Mouse (Mus musculus) CH12F3 (cell line): ENCODE data around the gene Rbp7.
"Not testable (repeated sequence)": the region's sequence is repeated elsewhere in the genome, so short reads cannot be mapped to it uniquely, and the experiment has no call there.

Experiments
- in situ Hi-C: fragments of 300-500 bp; cut with MboI; formaldehyde crosslinking; loops from 2 replicates; pipeline ENCODE4 v1.14.3; 2020; ENCODE audit warnings: low sequenced_read_pairs

Rbp7 gene

GRCm38 (mm10) chr4:149457831-149458430, 3.2 kb upstream of the Rbp7 start:
- in situ Hi-C loops = no loop called here

GRCm38 (mm10) chr4:149457163-149457562, 2.4 kb upstream of the Rbp7 start:
- in situ Hi-C loops = not testable (repeated sequence)

DNA sequence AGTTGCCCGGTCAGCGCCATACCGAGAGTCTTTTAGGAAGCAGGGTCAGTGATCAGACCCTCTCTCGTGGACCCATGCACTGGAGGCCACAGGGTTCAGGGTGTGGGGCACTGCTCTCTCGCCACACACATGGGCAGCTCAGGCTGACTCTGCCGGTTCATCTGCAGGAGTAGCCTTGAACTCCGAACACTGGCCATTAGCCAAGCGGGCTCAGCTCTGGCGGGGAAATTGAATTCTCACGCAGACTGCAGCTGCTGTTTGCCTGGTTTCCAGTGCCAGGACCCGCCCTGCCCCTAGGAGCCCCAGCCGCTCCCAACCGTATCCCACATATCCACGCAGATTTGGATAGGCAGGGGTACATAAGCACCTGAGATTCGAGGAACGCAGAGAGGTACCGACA, 515 bp downstream of the Rbp7 start:
- in situ Hi-C loops = no loop called here

DNA sequence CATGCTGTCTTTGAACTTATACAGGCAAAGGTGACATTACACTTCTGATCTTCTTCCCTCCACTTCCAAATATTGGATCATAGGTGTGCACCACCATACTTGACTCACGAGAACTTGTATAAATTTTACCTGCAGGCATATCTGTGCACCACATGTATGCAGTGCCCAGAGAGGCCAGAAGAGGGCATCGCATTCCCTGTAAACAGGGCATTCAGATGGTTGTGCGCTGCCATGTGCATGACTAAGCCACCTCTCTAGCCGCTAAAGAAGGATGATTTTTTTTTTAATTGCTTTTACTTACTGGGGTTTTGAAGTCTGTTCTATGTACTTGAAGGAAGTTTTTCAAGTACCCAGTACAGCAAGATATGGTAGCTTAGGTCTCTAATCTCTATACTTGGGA, 1.1 kb downstream of the Rbp7 start:
- in situ Hi-C loops = no loop called here

DNA sequence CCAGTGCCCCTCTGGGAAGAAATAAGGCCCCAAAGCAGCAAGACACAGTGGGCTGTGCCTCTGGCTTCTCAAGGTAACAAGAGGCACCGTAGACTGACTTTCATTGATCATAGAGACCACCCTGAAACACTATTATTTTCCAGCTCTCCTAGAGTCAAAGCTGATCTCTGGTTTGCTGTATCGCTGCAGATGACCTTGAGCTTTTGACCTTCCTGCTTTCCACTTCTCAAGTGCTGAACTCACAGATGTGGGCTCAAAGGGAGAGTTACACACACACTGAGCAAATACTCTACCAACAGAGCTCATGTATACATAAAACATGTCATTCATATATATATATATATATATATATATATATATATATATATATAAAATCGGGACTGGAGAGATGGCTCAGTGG, 4.1 kb downstream of the Rbp7 start:
- in situ Hi-C loops = no loop called here

DNA sequence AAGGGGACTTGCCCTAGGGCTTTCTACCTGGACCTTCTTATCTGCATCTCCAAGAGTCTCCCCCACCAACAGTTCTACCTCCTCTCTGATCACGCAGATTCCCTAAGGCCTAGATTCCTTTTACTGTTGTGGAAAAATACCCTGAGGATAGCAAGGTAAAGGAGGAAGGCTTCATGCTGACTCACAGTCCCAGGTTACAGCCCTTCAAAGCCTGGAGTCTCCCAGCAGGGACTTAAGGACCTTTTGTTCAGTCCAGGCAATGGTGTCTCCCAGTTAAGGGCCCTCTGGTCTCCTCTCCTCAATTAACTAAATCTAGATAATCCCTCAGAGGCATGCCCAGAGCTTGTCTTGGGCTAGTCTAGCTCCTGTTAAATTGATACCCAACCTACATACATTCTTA, 8.5 kb downstream of the Rbp7 start:
- in situ Hi-C loops = no loop called here

DNA sequence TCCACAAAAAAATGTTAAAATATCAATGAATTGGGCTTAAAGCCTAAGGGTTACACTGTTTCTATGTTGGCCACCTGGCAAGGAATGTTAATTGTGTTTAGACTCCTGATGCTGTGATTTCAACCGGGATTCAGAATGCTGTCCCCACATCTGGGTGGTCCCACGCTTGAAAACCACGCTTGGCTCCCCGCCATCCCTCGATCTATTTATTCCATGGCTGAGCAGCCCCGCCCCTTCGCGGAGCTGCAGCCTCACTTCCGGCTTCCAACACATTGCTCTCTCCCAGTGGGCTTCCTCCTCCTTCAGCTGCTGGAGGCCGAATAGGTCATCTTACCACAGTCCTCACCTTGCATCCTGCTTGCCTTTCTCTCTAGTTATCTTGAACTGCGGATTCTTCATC, 8.9 kb downstream of the Rbp7 start:
- in situ Hi-C loops = no loop called here

- in situ Hi-C loops = no loop called here
Measured at GRCm38 (mm10) chr4:149444964-149445701, 9.6 kb downstream of the Rbp7 start.

GRCm38 (mm10) chr4:149444465-149444864, 10.3 kb downstream of the Rbp7 start:
- in situ Hi-C loops = no loop called here

- in situ Hi-C loops = no loop called here
Measured at GRCm38 (mm10) chr4:149442436-149442835, 12.3 kb downstream of the Rbp7 start.

GRCm38 (mm10) chr4:149440576-149440975, 14.2 kb downstream of the Rbp7 start:
- in situ Hi-C loops = no loop called here

DNA sequence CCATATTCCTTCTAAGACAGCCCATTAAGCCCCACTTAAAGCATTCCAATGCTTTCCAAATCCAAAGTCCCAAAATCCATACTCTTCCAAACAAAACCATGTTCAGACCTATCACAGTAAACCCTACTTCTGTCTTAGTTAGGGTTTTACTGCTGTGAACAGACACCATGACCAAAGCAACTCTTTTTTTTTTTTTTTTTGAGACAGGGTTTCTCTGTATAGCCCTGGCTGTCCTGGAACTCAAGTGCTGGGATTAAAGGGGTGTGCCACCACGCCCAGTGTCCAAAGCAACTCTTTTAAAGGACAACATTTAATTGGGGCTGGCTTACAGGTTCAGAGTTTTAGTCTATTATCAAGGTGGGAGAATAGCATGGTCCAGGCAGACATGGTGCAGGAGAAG, 22.9 kb downstream of the Rbp7 start:
- in situ Hi-C loops = not testable (repeated sequence)

DNA sequence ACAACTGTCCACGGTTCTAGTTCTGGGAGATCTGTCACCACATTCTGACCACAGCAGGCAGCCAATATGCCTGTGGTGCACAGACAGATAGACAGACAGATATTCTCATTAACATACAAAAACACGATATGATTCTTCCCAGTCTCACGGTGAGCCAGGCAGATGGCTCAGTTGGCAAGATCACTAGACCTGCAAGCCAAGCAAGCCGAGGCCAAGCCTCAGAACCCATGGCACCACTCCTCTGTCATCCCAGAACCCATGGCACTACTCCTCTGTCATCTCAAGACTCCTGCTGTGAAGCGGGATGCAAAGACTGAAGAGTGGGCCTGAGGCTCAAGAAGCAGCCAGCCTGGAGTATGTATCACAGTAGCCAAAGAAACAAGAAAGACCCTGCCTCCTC, 25.2 kb downstream of the Rbp7 start:
- in situ Hi-C loops = no loop called here

- in situ Hi-C loops = no loop called here
Measured at GRCm38 (mm10) chr4:149426325-149427199, 28.2 kb downstream of the Rbp7 start, which contains the start of gene Ube4b. Gene Ube4b, minus strand, starts transcription at chr4:149426749.

- in situ Hi-C loops = no loop called here
Measured at GRCm38 (mm10) chr4:149425801-149426292, 28.9 kb downstream of the Rbp7 start.

DNA sequence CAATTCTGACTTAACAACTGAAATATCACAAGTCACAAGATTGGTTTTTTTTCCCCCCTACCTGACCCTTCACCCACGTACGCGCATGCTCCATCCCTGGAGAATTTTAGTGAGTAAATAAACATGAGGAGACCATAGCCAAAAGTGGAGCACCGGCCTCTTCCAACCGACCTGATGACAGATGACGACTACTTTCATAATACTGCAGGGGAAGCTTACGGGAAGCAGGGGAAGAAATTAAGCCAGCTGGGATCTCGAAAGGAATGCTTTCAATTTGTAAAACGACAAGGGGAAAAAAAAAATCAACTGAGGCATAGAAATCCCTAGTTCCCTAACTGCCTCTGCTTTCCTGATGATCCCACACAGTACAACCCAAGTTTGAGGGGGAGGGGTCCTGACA, 30.0 kb downstream of the Rbp7 start:
- in situ Hi-C loops = no loop called here

GRCm38 (mm10) chr4:149417854-149418365, 36.9 kb downstream of the Rbp7 start:
- in situ Hi-C loops = no loop called here

DNA sequence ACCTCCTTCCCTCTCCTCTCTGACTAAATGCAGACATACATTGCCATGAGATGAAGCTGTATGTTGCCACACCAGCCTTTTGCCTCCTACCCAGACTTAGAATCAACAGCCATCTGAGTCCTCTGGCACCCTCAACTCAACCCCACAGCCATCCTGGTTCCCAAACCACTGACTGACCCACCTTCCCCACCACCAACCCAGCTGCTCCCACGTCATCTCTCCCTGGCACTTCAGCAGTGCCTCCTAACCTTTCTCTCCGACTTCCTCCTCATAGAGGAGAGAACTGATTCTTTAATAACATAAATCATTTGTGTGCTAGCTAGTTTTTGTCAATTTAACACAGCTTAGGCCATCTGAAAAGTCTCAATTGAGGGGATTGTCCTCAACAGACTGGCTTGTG, 37.8 kb downstream of the Rbp7 start:
- in situ Hi-C loops = no loop called here

GRCm38 (mm10) chr4:149416417-149416816, 38.4 kb downstream of the Rbp7 start:
- in situ Hi-C loops = no loop called here

- in situ Hi-C loops = no loop called here
Measured at GRCm38 (mm10) chr4:149415651-149416169, 39.1 kb downstream of the Rbp7 start.

GRCm38 (mm10) chr4:149414259-149414658, 40.5 kb downstream of the Rbp7 start:
- in situ Hi-C loops = no loop called here
